Mouse (Mus musculus) gastrocnemius, postnatal 10 days (tissue): ENCODE data around the gene Gm20388. TPM values are rescaled to one million over a fixed set of nuclear protein-coding genes. Genes with fewer than 3 reads are reported as not detected.

ENCODE experiments used
- DNase-seq: peaks from one replicate; pipeline ENCODE4 v3.0.0; 2021; ENCODE audit warnings: mixed read lengths
- total RNA-seq, 2 experiments: library from RNA; stranded (reverse); gene quantifications; 2 replicates each; pipeline ENCODE4 v1.2.3; 2021

Gm20388 gene
- total RNA-seq, 2 experiments from 2014 or later: 2.9 to 6.0 TPM

DNA sequence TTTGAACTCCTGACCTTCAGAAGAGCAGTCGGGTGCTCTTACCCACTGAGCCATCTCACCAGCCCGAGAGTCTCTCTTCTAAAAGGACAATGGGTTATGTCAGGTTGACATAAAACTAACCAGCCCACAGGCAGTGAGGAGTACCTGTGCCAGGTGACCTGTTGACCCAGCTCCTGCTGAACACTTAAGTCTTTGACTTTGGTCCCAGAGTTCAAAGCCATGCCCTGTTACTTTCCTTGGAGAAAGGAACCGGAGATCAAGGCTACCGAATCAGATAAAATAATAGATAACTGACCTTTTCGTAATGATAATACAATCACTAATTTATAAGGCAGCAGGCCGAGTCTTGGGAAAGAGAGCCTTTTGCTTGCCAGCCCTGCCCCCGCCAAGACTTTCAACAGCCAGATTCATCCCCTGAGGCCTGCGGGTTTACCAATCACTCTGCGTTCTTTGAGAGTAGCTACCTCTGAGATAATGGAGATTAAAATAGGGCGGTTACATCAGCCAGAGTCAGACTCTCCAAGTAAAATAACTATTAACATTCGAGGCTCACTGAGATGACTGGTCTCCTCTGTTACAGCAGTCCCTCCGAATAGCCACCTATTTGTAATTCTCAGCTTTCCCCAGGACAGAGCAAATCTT, 2021.5 kb downstream of the Gm20388 start:
- no peak for DNase-seq

DNA sequence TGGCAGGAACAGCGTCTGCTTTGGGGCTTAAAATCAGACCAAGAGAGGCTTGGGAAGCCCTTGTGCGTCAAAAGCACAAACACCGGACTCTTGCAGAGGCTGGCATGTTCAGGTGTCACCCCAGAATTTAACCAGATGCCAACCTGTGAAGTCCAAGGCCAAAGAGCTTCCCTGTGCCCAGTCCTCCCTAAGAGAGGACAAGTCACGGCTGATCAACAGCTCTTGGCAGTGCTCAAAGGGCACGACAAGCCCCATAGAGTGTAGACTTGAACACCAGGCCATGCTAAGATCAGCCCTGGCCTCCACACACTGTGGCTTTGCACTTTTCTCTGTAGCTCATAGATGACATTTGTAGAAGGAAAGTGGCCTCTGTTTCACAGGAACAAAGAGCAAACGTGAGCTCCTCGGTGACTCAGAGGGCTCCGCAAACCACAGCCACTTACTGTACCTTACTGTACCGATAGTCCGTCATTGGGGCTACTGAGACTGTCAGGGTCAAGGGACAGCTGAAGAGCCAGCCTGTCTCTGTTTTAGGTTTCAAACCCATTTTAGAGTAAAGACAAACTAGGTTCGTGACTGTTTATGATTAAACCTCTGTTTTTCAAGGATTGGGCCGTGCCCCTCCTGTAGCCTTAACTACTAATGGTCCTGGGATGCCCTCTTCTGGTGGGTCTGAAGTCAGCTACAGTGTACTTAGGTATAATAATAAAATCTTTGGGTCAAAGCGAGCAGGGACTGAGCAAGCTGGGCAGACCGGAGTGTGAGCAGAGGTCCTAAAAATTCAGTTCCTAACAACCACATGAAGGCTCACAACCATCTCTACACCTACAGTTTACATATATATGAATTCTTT, 2022.3 kb downstream of the Gm20388 start:
- DNase-seq: no peak

DNA sequence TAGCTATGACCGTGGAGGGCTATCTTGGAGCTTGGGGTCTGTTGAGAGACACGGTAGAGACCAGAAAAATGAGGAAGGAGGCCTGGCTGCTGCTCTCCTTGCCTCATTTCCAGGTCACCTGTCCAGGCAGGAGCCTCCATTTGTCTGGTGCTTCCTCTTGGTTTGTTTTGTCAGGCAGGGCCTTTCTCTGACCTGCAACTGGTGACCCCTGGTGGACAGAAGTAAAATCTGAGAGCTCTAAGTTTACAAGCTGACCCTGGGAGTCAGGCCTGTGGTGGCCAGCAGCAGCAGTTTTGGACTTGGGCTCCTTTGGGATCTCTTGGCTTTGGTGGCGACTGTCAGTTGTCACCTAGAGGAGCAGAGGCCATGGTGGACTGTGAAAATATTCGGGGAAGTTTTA, 2023.9 kb downstream of the Gm20388 start:
- no peak for DNase-seq

DNA sequence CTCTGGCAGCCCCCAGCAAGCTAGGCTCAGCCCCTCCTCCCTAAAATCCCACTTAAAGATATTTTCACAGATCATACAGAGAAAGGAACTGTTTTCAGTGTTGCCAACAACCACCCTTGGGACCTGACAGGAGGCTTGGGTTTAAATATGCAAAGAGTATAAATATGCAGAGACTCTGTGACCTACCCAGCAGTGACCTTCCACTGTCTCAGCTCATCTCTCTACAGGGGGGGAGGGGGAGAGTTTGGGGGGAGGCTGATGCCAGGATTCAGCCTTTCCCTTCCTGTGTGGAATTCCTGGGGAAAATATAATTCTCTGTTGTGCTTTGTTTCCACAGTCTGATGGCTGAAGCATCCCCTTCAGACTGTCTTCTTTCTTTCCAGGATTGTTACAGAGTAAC, 2024.3 kb downstream of the Gm20388 start:
- DNase-seq: no peak

DNA sequence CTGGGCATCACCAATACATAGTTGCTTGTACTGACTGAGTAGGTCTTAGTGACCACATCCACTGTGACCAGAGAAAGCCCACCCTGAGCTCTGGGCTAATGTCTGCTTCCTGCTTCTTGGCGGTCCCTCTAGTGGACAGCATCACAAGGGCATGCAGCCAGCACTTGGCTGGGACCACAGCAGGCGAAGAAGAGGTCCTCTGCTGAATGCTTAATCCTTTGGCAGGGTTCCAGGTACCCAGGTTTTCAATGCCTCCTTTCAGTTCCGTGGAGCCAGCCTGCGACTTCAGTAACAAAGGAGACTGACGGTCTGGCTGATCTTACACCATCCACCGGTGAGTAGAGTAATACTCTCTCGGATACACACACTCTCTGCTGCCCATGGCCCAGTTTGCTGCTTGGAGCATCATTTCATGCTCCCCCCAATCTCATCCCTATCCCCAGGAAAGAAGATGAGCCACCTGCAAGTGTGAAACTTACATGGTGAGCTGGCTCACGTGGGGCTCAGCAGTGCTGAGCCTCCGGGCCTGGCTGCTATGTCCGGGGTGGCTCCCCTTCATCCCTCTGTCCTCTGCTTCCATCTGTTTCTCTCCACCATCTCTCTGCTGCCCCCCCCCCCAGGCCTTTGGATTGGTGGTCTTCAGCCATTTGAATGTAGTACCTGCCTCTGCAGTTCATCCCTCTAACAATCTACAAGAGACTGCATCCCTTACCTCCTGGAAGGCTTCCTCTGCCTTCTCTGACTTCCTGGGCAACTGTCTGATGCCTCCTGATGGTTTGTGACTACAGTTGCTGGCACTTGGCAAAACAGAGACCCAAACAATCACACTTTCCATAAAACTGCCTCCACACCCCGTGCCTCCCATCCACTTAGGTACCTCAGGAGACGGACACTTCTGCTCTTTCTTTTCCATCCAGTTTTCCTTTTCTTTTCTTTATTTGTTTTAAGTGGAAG, 2025.0 kb downstream of the Gm20388 start:
- DNase-seq: peak; percentile 73

DNA sequence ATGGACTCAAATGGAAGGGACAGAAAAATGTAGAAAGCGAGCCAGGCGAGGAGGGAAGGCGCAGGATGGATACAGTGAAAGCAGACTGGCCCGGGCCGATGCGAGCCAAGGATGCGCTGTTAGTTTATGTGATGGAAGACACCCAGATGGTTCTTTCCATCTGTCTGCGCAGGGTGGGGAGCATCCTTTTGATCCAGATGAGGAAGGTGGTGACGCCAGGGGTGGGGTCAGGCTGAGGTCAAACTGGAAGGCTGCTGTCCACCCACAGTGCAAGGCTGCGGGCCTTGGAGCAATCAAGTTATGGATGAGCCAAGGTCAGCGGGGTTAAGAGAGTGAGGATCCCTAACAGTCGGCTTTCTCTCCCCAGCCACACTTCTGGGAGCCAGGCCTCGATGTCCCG, 2025.8 kb downstream of the Gm20388 start:
- peak; percentile 46 for DNase-seq

DNA sequence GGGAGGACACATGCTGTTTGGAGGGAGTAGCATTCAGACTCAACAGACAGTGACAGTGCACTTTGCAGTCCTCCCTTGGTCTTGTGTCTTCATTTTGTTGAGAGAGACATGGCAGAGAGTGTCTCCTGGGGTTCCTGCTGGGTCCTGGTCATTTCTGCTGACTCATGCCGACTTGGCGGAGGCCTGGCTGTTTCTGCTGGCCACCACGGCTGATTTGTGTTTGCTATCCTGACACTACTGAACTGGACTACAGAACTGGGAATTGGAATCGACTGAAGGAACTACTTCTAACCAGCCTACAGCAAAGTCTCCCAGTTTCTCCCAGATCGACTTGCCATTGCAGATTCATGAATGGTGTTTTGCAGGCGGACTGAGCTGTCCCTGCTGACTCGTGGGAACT, 2028.1 kb downstream of the Gm20388 start:
- no peak for DNase-seq

DNA sequence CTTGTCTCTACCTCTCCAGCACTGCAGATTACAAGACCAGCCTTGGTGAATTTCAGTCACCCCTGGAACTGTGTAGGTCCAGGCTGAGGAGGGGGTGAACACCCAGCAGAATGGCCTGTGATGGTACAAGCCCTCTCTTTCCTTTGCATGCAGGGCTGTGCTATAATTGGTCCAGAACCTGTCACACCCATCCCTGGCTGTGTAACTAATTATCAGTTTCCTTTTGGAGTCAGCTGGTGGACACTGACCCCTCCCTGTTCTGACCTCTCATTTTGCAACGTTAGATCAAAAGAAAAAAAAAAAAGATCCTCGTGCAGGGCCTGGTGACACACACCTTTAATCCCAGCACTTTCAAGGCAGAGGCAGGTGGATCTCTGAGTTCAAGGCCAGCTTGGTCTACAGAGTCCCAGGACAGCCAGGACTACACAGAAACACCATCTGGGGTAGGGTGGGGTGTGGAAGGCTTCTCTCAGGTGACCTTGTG, 2032.5 kb downstream of the Gm20388 start:
- no peak for DNase-seq

DNA sequence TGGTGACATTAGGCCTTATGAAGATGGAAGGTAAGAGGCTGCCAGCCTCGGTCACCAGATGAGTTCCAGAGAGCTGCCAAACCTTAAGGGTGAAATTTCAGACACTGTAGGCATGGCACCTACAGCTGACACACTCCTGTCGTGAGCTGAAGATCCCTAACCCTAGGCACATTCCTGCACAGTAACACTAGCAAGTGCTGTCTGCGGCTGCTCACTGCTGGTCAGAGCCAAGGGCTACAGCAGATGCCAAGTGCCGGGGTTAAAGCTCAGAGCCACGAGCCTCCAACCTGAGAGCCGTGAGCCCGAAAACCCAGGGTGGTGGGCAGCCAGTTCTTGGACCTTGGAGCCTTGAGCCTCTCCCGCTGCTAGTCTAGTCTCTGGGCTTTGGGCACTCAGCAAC, 2033.1 kb downstream of the Gm20388 start:
- DNase-seq: no peak

DNA sequence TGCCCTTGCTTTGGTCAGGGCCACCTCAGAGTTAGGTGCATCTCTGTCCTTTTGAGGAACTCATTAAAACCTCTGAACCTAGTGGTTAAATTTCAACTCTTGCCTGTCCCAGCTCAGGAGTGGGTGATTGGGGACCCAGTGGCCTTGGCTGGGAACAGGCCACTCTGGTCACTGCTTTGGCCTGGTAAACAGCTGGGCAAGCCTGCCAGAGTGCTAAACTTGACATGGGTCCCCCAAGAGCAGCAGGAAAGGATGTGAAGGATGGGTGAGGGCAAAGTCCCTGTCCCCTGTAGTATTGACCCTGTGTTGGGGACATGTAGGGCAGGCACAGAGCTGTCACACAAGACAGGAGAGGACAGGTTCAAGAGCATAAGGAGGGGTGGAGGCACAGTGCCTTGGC, 2034.2 kb downstream of the Gm20388 start, which contains the start of gene Car5a:
Gene Car5a (minus strand): TSS at position 74 of the 400 bp plus-strand sequence.
- no peak for DNase-seq

DNA sequence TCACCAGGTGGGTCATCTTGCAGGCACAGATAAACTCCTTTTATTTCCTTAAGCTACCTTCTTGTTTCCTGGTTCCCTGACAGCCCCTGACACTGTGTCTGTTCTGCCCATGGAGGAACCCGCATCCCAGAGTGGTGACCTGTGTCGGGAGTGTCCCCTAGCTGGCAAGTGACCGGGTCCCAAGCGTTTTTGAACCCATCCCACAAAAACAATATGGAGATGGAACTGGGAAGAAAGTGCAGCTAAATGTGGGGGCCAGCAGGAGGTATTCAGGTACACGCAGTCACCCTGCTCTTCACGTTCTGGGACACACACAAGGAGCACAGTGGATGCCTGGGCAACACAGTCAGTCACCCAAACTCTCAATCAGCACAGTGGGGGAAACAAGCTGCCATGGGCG, 2035.7 kb downstream of the Gm20388 start:
- no peak for DNase-seq

DNA sequence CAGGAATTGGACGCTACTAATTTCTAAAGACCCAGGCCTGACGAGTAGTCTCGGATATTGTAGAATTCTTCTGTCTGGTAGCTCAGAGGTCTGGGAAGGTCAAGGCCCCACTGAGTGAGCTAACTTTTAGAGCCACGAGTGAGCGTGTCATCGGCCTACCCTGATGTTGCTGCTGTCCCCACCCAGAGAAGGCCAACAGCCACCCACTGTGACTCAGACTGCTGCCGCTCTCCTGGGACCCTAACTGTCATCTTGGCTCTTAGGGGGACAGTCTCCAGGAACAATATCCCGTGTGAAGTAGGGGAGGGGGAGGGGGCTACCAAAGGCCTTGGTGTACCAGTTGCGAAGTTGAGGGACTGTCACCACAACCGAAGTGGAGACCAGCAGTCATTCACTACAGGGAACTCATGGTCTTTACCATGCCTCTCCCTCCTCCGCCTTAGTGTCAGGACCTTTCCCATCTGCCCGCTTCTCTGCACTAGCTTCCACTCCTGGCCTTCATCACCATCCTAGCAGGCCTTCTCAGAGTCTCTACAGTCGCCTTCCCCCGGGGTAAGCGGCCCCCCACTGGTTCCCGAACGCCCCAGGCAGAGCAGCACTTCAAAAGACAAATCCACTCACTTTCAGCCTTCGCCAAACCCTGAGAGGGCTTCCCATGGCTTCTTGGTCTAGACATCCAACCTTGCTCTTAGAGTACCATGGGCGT, 2036.6 kb downstream of the Gm20388 start:
- no peak for DNase-seq

DNA sequence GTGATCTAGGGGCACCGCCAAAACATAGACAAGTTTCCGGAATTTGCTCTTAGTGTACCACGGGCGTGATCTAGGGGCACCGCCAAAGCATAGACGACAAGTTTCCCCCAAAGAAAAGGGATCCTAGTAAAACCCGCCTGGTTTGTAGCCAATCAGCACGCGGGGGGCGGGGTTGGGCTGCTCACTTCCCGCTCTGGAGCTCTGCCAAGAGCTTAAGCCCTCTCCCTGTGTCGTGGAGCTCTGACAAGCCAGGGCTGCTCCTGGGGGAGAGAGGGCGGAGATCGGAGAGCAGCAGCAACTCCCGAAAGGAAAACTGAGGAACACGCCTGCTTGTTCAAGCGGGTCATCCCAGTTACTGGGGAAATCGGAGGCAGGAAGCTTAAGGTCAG, 2037.1 kb downstream of the Gm20388 start:
- peak; percentile 90 for DNase-seq

DNA sequence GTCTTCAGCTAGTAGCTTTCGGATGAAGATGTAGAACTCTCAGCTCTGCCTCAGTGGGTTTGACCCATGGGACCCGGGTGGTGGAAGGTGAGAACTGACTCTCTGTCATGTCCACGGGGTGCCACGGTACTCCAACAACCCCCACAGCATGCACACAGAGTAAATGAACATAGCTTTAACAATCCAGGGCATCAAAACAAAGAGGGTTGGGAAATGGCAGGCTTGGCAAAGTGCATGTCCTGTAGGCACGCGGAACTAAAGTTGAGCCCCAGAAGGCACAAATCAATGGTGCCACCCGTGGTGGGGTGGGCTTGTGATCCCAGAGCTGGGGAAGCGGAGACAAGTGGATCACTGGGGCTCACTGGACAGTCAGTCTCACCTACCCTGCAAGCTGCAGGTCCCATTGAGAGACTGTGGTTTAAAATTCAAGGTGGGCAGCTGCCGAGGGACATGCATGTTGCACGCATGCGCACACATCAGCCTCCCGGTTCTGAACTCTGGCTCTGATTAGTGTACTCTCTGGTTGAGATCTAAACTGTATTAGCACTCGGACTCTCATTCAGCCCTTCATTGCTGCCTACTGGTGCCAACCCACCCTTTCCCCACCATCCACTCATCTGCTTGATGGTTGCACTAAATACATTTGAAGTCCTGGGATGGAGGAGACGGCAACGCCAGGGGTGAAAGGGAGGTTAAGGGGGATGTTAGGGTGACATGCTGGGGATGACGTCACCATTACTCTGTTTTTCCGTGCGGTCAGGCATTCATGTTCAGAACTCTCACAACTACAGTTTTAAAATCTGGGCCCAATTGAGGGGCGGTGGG, 2037.9 kb downstream of the Gm20388 start:
- DNase-seq: no peak

DNA sequence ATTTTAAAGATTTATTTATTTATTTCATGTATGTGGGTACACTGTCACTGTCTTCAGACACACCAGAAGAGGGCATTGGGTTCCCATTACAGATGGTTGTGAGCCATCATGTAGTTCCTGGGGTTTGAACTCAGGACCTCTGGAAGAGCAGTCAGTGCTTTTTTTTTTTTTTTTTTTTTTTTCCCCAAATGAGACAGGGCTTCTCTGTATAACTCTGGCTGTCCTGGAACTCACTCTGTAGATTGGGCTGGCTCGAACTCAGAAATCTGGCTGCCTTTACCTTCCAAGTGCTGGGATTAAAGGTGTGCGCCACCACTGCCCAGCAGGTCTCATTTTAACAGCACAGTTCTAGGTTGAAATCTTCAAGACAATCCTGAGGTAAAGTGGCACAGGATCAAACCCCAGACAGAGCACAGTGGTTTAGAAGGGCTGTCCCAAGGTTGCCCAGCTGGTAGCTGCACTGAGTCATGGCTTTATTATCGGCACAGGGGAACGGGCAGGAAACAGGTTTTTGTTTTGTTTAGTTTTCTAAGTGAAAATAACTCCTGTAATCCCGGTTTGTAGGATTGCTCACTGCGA, 2038.7 kb downstream of the Gm20388 start, which contains the start of gene Banp:
Gene Banp (plus strand): TSS at position 529 of the 579 bp plus-strand sequence.
- no peak for DNase-seq

DNA sequence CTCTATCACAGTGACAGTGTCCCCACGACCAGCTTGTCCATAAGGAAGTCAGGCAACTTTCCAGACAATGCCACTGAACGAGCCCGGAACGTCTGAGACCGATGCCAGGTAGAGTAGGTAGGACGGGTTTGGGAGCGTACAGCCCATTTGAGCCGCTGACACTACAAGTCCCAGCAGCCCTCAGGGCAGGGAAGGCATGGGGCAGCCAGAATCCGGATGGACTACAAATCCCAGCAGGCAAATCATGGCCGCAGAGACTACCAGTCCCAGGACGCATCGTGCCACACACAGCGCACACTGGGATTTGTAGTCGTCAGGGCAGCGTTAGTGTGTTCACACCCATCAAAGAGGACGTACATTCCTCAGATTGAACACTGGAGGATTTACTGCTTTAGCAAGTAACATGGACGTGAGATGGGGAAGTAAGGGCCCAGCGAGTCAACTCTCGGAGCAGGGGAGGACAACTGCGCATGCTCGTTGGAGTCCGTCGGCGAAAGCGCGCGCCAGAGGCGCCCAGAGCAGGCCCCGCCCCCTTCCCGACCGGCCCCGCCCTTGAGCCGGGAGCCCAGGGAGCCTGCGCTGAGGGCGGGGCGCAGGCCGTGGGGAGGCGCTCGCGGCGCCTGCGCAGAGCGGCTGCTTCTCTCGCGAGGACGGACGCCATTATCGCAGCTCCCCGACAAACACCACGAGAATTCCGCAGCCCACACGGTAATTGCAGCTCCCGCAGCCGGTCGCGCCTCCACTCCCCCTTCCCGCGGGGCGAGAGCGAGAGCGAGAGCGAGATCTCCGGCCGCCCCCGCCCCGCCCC, 2039.5 kb downstream of the Gm20388 start:
- DNase-seq: peak; percentile 99

DNA sequence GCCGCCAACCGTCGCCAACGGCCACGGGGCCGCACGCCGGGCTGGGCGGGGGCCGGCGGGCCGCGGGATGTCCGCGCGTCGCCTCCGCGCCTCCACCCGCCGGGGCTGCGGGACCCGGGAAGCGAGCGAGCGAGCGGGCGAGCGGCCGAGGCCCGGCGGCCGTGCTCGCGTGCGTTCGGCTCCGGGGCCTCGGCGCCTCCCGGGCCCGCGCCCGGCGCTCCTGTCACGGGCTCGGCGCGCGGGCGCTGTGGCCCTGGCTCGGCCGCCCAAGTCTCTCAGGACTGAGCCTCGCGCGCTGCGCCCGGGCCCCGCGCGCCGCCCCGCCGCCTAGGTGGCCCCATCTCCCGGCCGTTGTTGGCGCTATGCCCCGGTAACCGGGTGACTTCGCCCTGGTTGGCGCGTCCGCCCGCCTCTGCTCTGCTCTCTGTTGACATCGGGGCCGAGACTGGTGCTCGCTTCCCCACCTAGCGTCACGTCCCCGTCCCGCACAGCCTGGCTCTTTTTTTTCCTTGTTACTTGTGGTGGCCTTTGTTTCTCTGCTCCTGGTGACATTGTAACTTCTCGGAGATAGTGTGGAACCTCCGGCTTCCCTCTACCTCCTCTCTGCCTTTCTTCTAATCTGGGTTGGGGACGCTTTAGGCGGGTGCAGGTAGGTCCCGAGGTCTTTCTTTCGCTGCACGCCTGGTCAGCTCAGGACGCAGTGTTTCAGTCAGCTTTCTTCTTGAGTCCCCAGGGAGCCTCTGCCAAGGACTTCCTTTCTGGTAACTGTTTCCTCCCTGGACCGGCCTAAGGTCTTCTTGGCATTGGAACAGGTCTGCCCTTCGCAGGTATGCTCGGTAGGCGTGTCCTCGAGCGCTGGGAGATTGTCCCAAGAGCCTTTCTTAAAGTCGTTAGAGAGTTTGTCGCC, 2040.4 kb downstream of the Gm20388 start:
- peak; percentile 86 for DNase-seq

DNA sequence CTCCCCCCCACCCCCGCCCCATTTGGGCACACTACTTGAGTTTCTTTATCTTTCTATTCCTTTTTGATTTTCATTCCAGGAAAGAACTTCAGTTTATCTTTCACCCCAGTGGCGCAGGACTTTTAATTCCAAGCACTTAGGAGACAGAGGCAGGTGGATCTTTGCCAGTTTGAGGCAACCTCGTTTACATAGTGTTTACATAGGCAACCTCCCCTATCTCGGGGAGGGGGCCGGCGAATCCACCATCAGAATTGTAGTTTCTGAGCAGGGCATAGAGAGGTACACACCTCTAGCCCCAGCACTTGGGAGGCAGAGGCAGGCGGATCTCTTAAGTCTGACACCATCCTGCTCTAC, 2041.0 kb downstream of the Gm20388 start:
- no peak for DNase-seq
